Mouse (Mus musculus) heart, adult 8-10 months (tissue): Measurements from ENCODE around the gene Nlk. TPM values are rescaled to one million over a fixed set of nuclear protein-coding genes. Genes with fewer than 3 reads are reported as not detected.

Source experiments
- DNase-seq: peaks from one replicate; pipeline ENCODE4 v3.0.0; 2022; ENCODE audit warnings: low spot score
- total RNA-seq, 4 experiments: library from RNA; stranded (reverse); gene quantifications; 2 replicates each; pipeline ENCODE4 v1.2.4; 2022

The Nlk gene
- 10 to 100 TPM; 11.7 to 15.2 (median 12.4) TPM for total RNA-seq

GRCm38 (mm10) chr11:78696777-78697752, at the start of gene Nlk:
TSS of gene Nlk (minus strand) at chr11:78697373.
- peak; percentile 99 for DNase-seq

- DNase-seq = no peak
Observed at GRCm38 (mm10) chr11:78746264-78746663, 49.1 kb upstream of the Nlk start.

- peak; percentile 5 for DNase-seq
Observed at GRCm38 (mm10) chr11:78745475-78745874, 48.3 kb upstream of the Nlk start.

DNA sequence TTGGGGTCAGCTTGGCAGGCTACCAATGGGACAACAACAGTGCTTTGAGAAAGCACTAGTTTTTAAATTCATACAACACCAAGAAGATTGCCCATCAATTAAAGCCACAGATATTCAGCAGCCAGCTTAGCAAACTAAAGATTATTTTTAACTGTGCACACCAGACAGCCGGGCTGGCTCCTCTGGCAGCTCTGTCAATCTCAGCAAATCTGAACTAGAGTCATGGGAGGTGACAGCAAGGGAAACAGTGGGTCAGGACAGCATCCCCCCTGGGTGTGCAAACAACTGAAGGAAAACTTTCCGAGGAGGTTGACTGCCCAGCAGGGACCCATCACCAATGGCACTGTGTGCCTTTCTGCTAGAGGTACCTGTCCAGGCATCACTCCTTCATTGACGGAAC, 45.3 kb upstream of the Nlk start:
- DNase-seq = no peak

DNA sequence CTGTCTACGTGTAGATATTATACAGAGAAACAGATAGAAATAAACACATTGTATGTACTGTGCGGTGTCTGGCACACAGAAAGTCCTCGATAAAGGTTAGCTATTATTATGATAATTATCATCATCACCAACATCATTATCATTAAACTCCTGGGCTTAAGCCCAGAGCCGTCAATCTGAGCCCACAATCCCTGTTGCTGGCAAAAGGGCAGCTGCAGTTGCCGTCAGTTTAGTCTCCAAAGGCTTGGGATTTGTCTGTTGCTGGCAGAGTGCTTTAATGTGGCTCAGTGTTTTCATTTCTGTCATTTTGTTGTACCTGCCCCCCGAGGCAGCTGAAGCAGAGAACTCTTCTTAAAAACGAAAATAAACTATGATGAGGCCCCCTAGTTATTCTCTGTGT, 44.8 kb upstream of the Nlk start:
- no peak for DNase-seq

GRCm38 (mm10) chr11:78739361-78739760, 42.2 kb upstream of the Nlk start:
- DNase-seq = no peak

- DNase-seq = no peak
Observed at GRCm38 (mm10) chr11:78736877-78737408, 39.8 kb upstream of the Nlk start.

DNA sequence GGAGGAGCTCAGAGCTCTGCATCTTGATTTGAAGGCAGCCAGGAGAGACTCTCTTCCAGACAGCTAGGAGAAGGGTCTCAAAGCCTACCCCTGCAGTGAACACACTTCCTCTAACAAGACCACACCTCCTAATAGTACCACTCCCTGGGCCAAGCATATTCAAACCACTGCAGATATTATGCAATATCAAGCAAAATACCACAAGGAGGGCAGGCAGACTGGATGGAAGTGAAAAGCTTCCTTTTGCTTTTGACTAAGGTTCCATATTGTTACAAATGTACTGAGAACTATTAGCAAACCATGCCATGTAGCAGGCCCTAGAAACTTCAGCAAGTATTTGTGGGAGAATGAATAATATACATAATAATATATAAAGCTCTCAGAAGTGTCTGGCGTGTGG, 38.0 kb upstream of the Nlk start:
- DNase-seq = no peak

DNA sequence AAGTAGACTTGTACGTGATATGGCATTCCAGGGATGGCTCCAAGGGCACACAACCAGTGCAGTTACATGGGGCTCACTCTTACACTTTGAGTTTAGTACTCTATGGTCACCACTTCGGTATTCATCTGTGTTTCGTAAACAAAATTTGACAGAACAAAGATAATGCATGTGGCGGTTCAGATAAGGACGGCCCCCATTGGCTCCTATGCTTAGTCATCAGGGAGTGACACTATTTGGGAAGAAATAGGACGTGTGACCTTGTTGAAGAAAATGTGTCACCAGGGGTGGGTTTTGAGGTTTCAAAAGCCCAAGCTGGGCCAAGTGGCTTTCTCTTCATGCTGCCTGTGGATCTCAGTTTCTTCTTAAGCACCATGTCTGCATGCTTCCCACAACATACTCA, 35.4 kb upstream of the Nlk start:
- no peak for DNase-seq

- DNase-seq = no peak
Observed at GRCm38 (mm10) chr11:78730902-78731301, 33.7 kb upstream of the Nlk start.

DNA sequence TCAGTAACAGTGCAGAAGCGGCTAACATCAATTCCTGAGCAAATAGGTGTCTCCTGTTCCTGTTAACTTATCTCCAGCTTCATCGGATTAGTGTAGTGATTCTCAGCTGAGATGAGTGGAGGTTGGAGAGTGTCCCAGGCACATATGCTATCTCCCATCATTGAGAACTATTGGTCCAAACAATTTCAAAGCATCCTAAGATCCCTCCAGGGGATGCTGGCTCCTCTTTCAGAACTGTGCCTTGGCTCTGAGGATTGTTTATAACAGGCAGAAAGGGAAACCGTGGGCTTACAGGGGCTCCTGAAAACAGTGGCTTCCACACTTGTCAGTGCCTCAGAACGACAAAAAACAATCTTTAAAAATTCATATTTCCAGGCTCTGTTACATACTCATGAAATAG, 30.9 kb upstream of the Nlk start:
- no peak for DNase-seq

DNA sequence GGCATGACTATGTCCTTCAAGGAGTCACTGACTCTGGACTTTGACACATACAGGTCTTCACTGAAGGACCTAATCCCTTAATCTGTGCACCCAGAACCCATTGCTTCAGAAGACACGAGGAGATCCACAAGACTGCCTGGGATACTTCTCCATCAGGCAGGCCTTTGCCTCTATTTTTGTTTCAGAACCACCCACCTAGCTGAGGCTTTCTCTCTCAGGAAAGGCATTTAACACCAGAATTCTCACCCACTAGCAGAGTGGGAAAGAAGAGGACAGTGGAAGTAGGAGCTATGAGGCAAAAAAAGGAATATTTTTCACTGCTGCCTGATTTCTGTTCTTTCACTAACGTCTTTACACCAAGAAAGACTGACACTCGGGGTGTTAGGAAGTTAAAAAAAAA, 29.2 kb upstream of the Nlk start:
- no peak for DNase-seq

DNA sequence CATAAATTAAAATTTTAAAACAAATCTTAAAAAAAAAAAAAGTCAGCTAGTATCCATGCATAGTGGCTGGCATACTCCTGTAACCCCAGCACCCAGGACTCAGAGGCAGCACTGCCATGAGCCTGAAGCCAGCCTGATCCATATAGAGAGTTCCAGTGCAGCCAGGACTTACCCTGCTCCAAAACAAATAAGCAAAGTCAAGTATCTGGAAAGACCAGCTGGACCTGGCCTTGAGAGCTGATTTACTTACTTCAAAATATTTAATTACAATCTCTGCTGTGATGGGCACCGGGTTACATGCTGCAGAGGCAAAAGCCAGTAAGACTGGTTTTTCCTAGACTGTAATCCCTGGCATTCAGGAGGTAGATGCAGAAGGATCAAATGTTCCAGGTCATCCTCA, 27.6 kb upstream of the Nlk start:
- DNase-seq = no peak

GRCm38 (mm10) chr11:78721419-78721818, 24.2 kb upstream of the Nlk start:
- no peak for DNase-seq

- no peak for DNase-seq
Observed at GRCm38 (mm10) chr11:78717655-78718054, 20.5 kb upstream of the Nlk start.

DNA sequence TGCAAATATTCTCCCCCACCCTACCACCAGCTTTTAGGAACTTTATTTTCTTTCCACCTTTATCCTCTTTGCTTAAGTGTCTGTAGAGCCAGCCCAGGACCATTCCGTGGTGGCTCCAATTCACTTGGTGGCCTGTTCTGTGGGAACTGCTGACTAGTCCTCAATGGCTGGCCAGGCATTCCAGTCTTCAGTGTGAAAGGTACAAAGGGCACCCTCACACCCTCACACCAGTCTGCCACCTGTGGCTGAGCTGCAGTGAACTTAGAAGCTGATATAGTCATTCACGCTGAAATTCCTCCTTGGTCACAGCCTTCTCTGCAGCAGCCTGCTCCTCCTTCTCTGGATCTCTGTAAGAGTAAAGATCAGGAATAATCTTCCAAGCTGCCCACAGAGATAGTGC, 11.5 kb upstream of the Nlk start:
- DNase-seq = no peak

- DNase-seq = no peak
Observed at GRCm38 (mm10) chr11:78706026-78706425, 8.9 kb upstream of the Nlk start.

DNA sequence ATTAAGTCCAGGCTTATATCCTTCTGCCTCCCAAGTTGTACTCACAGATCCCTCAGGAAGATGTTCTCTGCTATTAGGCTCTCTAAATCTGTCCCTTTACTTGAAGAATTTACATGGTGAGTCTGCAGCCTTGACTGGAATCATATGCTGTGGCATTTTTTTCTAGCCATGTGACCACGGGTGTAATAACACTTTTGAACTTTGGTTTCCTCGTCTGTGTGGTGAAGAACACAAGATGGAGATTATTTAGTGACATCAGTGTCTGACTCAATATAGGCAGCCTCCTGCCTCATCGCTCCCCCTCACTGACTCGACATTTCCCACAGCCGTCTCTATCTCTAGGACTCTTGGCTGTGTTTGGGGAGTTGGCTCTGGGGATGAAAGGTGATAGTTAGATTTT, 5.9 kb upstream of the Nlk start:
- DNase-seq = no peak

GRCm38 (mm10) chr11:78702319-78702718, 5.1 kb upstream of the Nlk start:
- no peak for DNase-seq

GRCm38 (mm10) chr11:78697753-78698171, 589 bp upstream of the Nlk start:
- peak; percentile 92 for DNase-seq

DNA sequence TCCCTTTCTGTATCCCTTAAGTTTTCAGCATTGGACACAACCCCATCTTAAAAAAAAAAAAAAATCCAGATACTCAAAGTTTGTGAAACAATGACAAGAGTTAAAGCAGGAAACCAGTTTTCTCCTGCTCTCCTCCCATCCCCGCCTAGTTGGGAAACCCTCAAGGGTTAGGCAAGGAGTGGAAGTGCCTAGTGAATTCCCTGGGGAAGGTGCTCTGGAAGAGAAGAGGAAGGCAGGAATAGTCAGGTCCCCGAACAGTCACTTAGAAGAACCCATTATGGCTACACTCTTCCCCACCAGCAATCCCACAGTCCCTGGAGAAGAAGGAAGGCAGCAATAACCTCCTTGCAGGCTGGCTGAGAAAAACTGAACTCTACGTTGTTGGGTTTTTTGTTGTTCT, 2.9 kb downstream of the Nlk start:
- DNase-seq = peak; percentile 41

GRCm38 (mm10) chr11:78693307-78693706, 3.9 kb downstream of the Nlk start:
- no peak for DNase-seq

GRCm38 (mm10) chr11:78691201-78691600, 6.0 kb downstream of the Nlk start:
- no peak for DNase-seq
